Mouse (Mus musculus) MEL (cell line): Measurements from ENCODE around the gene Ifnar1. TPM values are rescaled to one million over a fixed set of nuclear protein-coding genes. Genes with fewer than 3 reads are reported as not detected.

Experiments
- DNase-seq: peaks from one replicate; pipeline ENCODE4 v3.0.0; 2011; ENCODE audit warnings: low read depth, low spot score
- H3K27ac ChIP-seq: 2 replicates; pipeline ENCODE4 v1.5.1; 2012; ENCODE audit warnings: low read depth, mild to moderate bottlenecking, control low read depth, low read length, moderate library complexity; ENCODE audit not compliant: control insufficient read depth
- H3K27me3 ChIP-seq, 2 experiments: fragments of 150-350 bp in 1 of 2; sonication (generic) in 1 of 2; 2 replicates each; pipeline ENCODE4 v1.6.1; 2012; ENCODE audit warnings: low read length in 2 of 2, mild to moderate bottlenecking in 2 of 2, improper control_type of control experiment in 1 of 2, moderate library complexity in 1 of 2; ENCODE audit not compliant: insufficient read depth in 2 of 2, control insufficient read depth in 1 of 2
- H3K36me3 ChIP-seq, 2 experiments: 2 replicates each; pipeline ENCODE4 v1.6.1; 2012 to 2014; ENCODE audit warnings: low read length in 2 of 2, improper control_type of control experiment in 1 of 2, inconsistent platforms in 1 of 2, mild to moderate bottlenecking in 1 of 2; ENCODE audit not compliant: insufficient read depth in 2 of 2, control insufficient read depth in 1 of 2
- H3K4me1 ChIP-seq, 2 experiments: fragments of 150-350 bp in 1 of 2; sonication (generic) in 1 of 2; 2 replicates each; pipeline ENCODE4 v1.6.1; 2012; ENCODE audit warnings: low read length in 2 of 2, improper control_type of control experiment in 1 of 2, mild to moderate bottlenecking in 1 of 2; ENCODE audit not compliant: insufficient read depth in 2 of 2, control insufficient read depth in 1 of 2
- H3K4me3 ChIP-seq, 2 experiments: fragments of 150-350 bp in 1 of 2; sonication (generic) in 1 of 2; 2 replicates each; pipeline ENCODE4 v1.5.1; 2012; ENCODE audit warnings: low read depth in 2 of 2, low read length in 2 of 2, mild to moderate bottlenecking in 2 of 2, moderate library complexity in 2 of 2, control low read depth in 1 of 2, improper control_type of control experiment in 1 of 2; ENCODE audit not compliant: control insufficient read depth in 1 of 2, insufficient read depth in 1 of 2
- H3K79me2 ChIP-seq: 2 replicates; pipeline ENCODE4 v1.6.1; 2012; ENCODE audit warnings: mild to moderate bottlenecking, low read length, moderate library complexity; ENCODE audit not compliant: control insufficient read depth, poor library complexity, insufficient read depth
- H3K9ac ChIP-seq: 2 replicates; pipeline ENCODE4 v1.6.1; 2012; ENCODE audit warnings: low read depth, mild to moderate bottlenecking, control low read depth, low read length, moderate library complexity; ENCODE audit not compliant: control insufficient read depth, poor library complexity, severe bottlenecking
- H3K9me3 ChIP-seq: fragments of 150-350 bp; sonication (generic); replicated peaks from 2 replicates; pipeline ENCODE4 v1.6.1; 2012; ENCODE audit warnings: mild to moderate bottlenecking, low read length, improper control_type of control experiment, moderate library complexity; ENCODE audit not compliant: insufficient read depth
- BHLHE40 ChIP-seq: IDR thresholded peaks from 2 replicates; pipeline ENCODE4 v1.6.1; 2012; ENCODE audit warnings: low read depth, mild to moderate bottlenecking, inconsistent platforms, low read length, improper control_type of control experiment, borderline replicate concordance
- CHD1 ChIP-seq: IDR thresholded peaks from 2 replicates; pipeline ENCODE4 v1.6.1; 2012; ENCODE audit warnings: low read depth, mild to moderate bottlenecking, inconsistent platforms, low read length, improper control_type of control experiment
- CHD2 ChIP-seq: IDR thresholded peaks from 2 replicates; pipeline ENCODE4 v1.6.1; 2011; ENCODE audit warnings: low read length, improper control_type of control experiment
- ELF1 ChIP-seq: IDR thresholded peaks from 2 replicates; pipeline ENCODE4 v1.6.1; 2014; ENCODE audit warnings: low read depth, mild to moderate bottlenecking, inconsistent platforms, low read length, improper control_type of control experiment, moderate library complexity
- EP300 ChIP-seq, 2 experiments: IDR thresholded peaks; 2 replicates each; pipeline ENCODE4 v1.6.1; 2011; ENCODE audit warnings: improper control_type of control experiment in 2 of 2, low read length in 2 of 2, low read depth in 1 of 2, mild to moderate bottlenecking in 1 of 2
- GABPA ChIP-seq: IDR thresholded peaks from 2 replicates; pipeline ENCODE4 v1.6.1; 2012; ENCODE audit warnings: low read depth, mild to moderate bottlenecking, inconsistent platforms, low read length, improper control_type of control experiment, moderate library complexity
- GATA1 ChIP-seq: IDR thresholded peaks from 2 replicates; pipeline ENCODE4 v1.6.1; 2011; ENCODE audit warnings: low read depth, low read length, improper control_type of control experiment
- KAT2A ChIP-seq: conservative IDR thresholded peaks from 2 replicates; pipeline ENCODE4 v1.6.1; 2012; ENCODE audit warnings: low read depth, low read length, improper control_type of control experiment, inconsistent platforms
- MAFK ChIP-seq: IDR thresholded peaks from 2 replicates; pipeline ENCODE4 v1.6.1; 2011; ENCODE audit warnings: low read depth, mild to moderate bottlenecking, low read length, improper control_type of control experiment, borderline replicate concordance
- MAZ ChIP-seq: IDR thresholded peaks from 2 replicates; pipeline ENCODE4 v1.6.1; 2012; ENCODE audit warnings: low read depth, mild to moderate bottlenecking, inconsistent platforms, low read length, improper control_type of control experiment
- MXI1 ChIP-seq: IDR thresholded peaks from 2 replicates; pipeline ENCODE4 v1.6.1; 2011; ENCODE audit warnings: mild to moderate bottlenecking, low read depth, low read length, improper control_type of control experiment
- MYC ChIP-seq: IDR thresholded peaks from 2 replicates; pipeline ENCODE4 v1.6.1; 2011; ENCODE audit warnings: low read depth, mild to moderate bottlenecking, low read length, improper control_type of control experiment, moderate library complexity
- NELFE ChIP-seq: IDR thresholded peaks from 2 replicates; pipeline ENCODE4 v1.6.1; 2011; ENCODE audit warnings: low read depth, low read length, improper control_type of control experiment
- NRF1 ChIP-seq: IDR thresholded peaks from 2 replicates; pipeline ENCODE4 v1.6.1; 2014; ENCODE audit warnings: low read depth, mild to moderate bottlenecking, inconsistent platforms, low read length, improper control_type of control experiment, moderate library complexity; ENCODE audit not compliant: poor library complexity, insufficient read depth, severe bottlenecking
- POLR2A ChIP-seq, 2 experiments: IDR thresholded peaks; 2 replicates each; pipeline ENCODE4 v1.6.1; 2011 to 2012; ENCODE audit warnings: low read length in 2 of 2, mild to moderate bottlenecking in 2 of 2, control low read depth in 1 of 2, improper control_type of control experiment in 1 of 2, low read depth in 1 of 2, moderate library complexity in 1 of 2; ENCODE audit not compliant: control insufficient read depth in 1 of 2, insufficient read depth in 1 of 2, poor library complexity in 1 of 2
- POLR2AphosphoS5 ChIP-seq: IDR thresholded peaks from 2 replicates; pipeline ENCODE4 v1.6.1; 2012; ENCODE audit warnings: low read depth, borderline replicate concordance, mild to moderate bottlenecking, inconsistent platforms, low read length, moderate library complexity, mixed read lengths
- RCOR1 ChIP-seq: IDR thresholded peaks from 2 replicates; pipeline ENCODE4 v1.6.1; 2012; ENCODE audit warnings: low read depth, mild to moderate bottlenecking, inconsistent platforms, low read length, improper control_type of control experiment
- SIN3A ChIP-seq: IDR thresholded peaks from 2 replicates; pipeline ENCODE4 v1.6.1; 2012; ENCODE audit warnings: low read length, improper control_type of control experiment, inconsistent platforms
- SMC3 ChIP-seq: IDR thresholded peaks from 2 replicates; pipeline ENCODE4 v1.6.1; 2011; ENCODE audit warnings: low read depth, low read length, improper control_type of control experiment
- TCF12 ChIP-seq: IDR thresholded peaks from 2 replicates; pipeline ENCODE4 v1.6.1; 2014; ENCODE audit warnings: low read depth, mild to moderate bottlenecking, inconsistent platforms, low read length, improper control_type of control experiment, moderate library complexity
- USF1 ChIP-seq: IDR thresholded peaks from 2 replicates; pipeline ENCODE4 v1.6.1; 2014; ENCODE audit warnings: low read depth, mild to moderate bottlenecking, inconsistent platforms, low read length, improper control_type of control experiment, moderate library complexity
- ZKSCAN1 ChIP-seq: IDR thresholded peaks from 2 replicates; pipeline ENCODE4 v1.6.1; 2012; ENCODE audit warnings: low read depth, mild to moderate bottlenecking, inconsistent platforms, low read length, improper control_type of control experiment, moderate library complexity
- ZMIZ1 ChIP-seq: IDR thresholded peaks from 2 replicates; pipeline ENCODE4 v1.6.1; 2012; ENCODE audit warnings: low read depth, mild to moderate bottlenecking, inconsistent platforms, low read length, improper control_type of control experiment, moderate library complexity
- ZNF384 ChIP-seq: IDR thresholded peaks from 2 replicates; pipeline ENCODE4 v1.6.1; 2012; ENCODE audit warnings: low read depth, mild to moderate bottlenecking, inconsistent platforms, low read length, improper control_type of control experiment
- polyA plus RNA-seq, 2 experiments: library from polyadenylated mRNA; stranded (reverse) in 1 of 2; unstranded in 1 of 2; fragments of >175 nt in 1 of 2; fragments of >200 nt in 1 of 2; gene quantifications; 2 replicates each; pipeline versions ENCODE4 v1.2.1 to v1.2.4; 2012; ENCODE audit warnings: low replicate concordance in 2 of 2, low read depth in 1 of 2; ENCODE audit not compliant: insufficient read length in 2 of 2, insufficient read depth in 1 of 2, missing spikeins in 1 of 2
- total RNA-seq: library from RNA; depleted of rRNA; stranded (reverse); fragments of 300-350 nt; gene quantifications from 2 replicates; pipeline ENCODE4 v1.2.3, GENCODE M21; 2012

The Ifnar1 gene
- total and polyA plus RNA-seq, 3 experiments = 10.3 to 20.2 TPM; not detected in 1

DNA sequence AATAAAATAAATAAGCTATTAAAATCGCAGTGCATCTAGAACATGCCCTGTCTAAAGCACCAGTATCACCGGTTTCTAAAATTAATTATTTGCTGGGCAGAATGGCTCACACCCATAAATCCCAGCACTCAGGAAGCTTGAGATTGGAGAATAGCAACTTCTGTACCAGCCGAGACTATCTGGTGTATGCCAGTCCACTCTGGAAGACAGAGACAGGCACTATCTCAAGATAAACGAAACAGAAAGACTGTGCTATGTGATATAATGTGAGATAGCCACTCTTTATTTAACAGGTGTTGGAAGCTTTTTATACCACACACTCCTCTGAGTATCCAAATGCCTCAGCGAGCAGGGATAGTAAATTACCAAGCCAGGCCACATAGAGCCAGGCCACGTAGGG, 13.6 kb upstream of the Ifnar1 start:
- DNase-seq = no peak
- H3K4me1 ChIP-seq = peaks cover 0 to 8% of the 10 kb centered on the region in 2 experiments; a peak in 2 of 4 replicates
- H3K9ac ChIP-seq = no peak overlapping the region
- H3K27me3 ChIP-seq = no peaks in the 10 kb centered on the region
- no peaks in the 10 kb centered on the region for H3K9me3 ChIP-seq
- H3K27ac ChIP-seq = no peak overlapping the region
- no peaks in the 10 kb centered on the region for H3K79me2 ChIP-seq
- TF ChIP-seq RCOR1 = peak; percentile 76
- TF ChIP-seq EP300 (IDR thresholded peaks at IDR 0.05; ENCODE audit: low read depth in 1 of 2, low read length in 2 of 2) = peak in 1 of 2 experiments; percentile 60; a peak in 2 of 4 replicates
- peak; percentile 49; the same call in 1 of the 2 replicates for TF ChIP-seq GATA1
- no peak for TF ChIP-seq SMC3
- no peak for TF ChIP-seq ZMIZ1
- peak; percentile 75; the same call in 1 of the 2 replicates for TF ChIP-seq TCF12
- peaks cover 0 to 5% of the 10 kb centered on the region in 2 experiments; a peak in 2 of 4 replicates for H3K36me3 ChIP-seq
- H3K4me3 ChIP-seq = no peak overlapping the region

GRCm38 (mm10) chr16:91475753-91476152, 9.3 kb upstream of the Ifnar1 start:
- no peak for TF ChIP-seq RCOR1
- no peak for TF ChIP-seq CHD2
- TF ChIP-seq TCF12 = no peak
- no peak for TF ChIP-seq POLR2AphosphoS5
- TF ChIP-seq SMC3 = no peak
- no peak for TF ChIP-seq ZMIZ1
- TF ChIP-seq CHD1 = no peak
- TF ChIP-seq GABPA = no peak
- no peak for TF ChIP-seq ZKSCAN1
- TF ChIP-seq KAT2A = no peak
- TF ChIP-seq SIN3A = no peak
- no peak for TF ChIP-seq MAFK
- Histone ChIP-seq H3K79me2 (no peaks in the 10 kb centered on the region), H3K4me1 (peaks cover 0 to 11% of the 10 kb centered on the region in 2 experiments; a peak in 2 of 4 replicates), H3K36me3 (peaks cover 0 to 2% of the 10 kb centered on the region in 2 experiments; a peak in 1 of 4 replicates), H3K9ac (no peak overlapping the region), H3K27me3 (no peaks in the 10 kb centered on the region), H3K27ac (no peak overlapping the region), H3K4me3 (no peak overlapping the region), H3K9me3 (no peaks in the 10 kb centered on the region)
- no peak for DNase-seq

- peaks cover 0 to 10% of the 10 kb centered on the region in 2 experiments; a peak in 2 of 4 replicates for H3K4me1 ChIP-seq
- peaks cover 0 to 2% of the 10 kb centered on the region in 2 experiments; a peak in 1 of 4 replicates for H3K36me3 ChIP-seq
- H3K79me2 ChIP-seq = no peaks in the 10 kb centered on the region
- no peak overlapping the region for H3K9ac ChIP-seq
- H3K27me3 ChIP-seq = no peaks in the 10 kb centered on the region
- no peak overlapping the region for H3K27ac ChIP-seq
- H3K9me3 ChIP-seq = no peaks in the 10 kb centered on the region
- no peak for DNase-seq
- H3K4me3 ChIP-seq = no peak overlapping the region
- TF ChIP-seq GABPA (no peak), MXI1 (no peak), POLR2A (IDR thresholded peaks at IDR 0.05; ENCODE audit: control insufficient read depth in 1 of 2, insufficient read depth in 1 of 2, low read depth in 1 of 2, low read length in 2 of 2, poor library complexity in 1 of 2) (no peak), MAZ (no peak), ZNF384 (no peak), MAFK (no peak), RCOR1 (no peak), ELF1 (no peak), MYC (no peak), NRF1 (no peak), USF1 (no peak), CHD2 (no peak), BHLHE40 (no peak), NELFE (no peak)
- TF ChIP-seq, all 39 proteins: peak for 0
Measured at GRCm38 (mm10) chr16:91478067-91478466, 7.0 kb upstream of the Ifnar1 start.
